Mouse (Mus musculus): ENCODE measurements around the gene Rbms2. TPM values are rescaled to one million over a fixed set of nuclear protein-coding genes. Genes with fewer than 3 reads are reported as not detected.

The Rbms2 gene
- polyA plus RNA-seq, 1 experiment from 2014 or later: 11.7 TPM

- H3K4me3 ChIP-seq (ENCODE audit: low read depth, low read length): no peak overlapping the region
These were observed 39.7 kb downstream of the Rbms2 start for GRCm38 (mm10) chr10:128140236-128140952.

GRCm38 (mm10) chr10:128135374-128135773 is 44.7 kb downstream of the Rbms2 start:
- Histone ChIP-seq H3K4me3 (ENCODE audit: low read depth, low read length) (no peak overlapping the region), H3K9ac (ENCODE audit: low read depth, low read length) (no peak overlapping the region), H3K27me3 (replicated peaks; ENCODE audit: control insufficient read depth, insufficient read depth, low read length) (no peaks in the 10 kb centered on the region), H3K27ac (ENCODE audit: low read depth, low read length) (no peak overlapping the region), H3K4me1 (replicated peaks; ENCODE audit: control insufficient read depth, insufficient read depth, low read length) (no peaks in the 10 kb centered on the region), H3K9me3 (ENCODE audit: control insufficient read depth) (no peaks in the 10 kb centered on the region), H3K4me2 (replicated peaks; ENCODE audit: low read depth) (no peak overlapping the region), H3K36me3 (ENCODE audit: control insufficient read depth, insufficient read depth) (peaks cover 48% of the 10 kb centered on the region)
- WGBS: 90% methylated on average over 6 of the region's 6 CpGs
- TF ChIP-seq CTCF (IDR thresholded peaks at IDR 0.05; ENCODE audit: low read depth): no peak
- no peak for ATAC-seq

More at GRCm38 (mm10) chr10:128140236-128140952, 39.7 kb downstream of the Rbms2 start:
- no peak overlapping the region for H3K4me2 ChIP-seq (replicated peaks; ENCODE audit: low read depth)
- no peak overlapping the region for H3K27ac ChIP-seq (ENCODE audit: low read depth, low read length)
- ATAC-seq: peak; percentile 28; the same call in 1 of the 2 replicates
- 65% methylated on average over 12 of the region's 12 CpGs for WGBS
- H3K4me1 ChIP-seq (replicated peaks; ENCODE audit: control insufficient read depth, insufficient read depth, low read length): no peaks in the 10 kb centered on the region
- H3K9ac ChIP-seq (ENCODE audit: low read depth, low read length): no peak overlapping the region
- H3K27me3 ChIP-seq (replicated peaks; ENCODE audit: control insufficient read depth, insufficient read depth, low read length): no peaks in the 10 kb centered on the region
- H3K36me3 ChIP-seq (ENCODE audit: control insufficient read depth, insufficient read depth): peaks cover 47% of the 10 kb centered on the region; the same call in 1 of the 2 replicates
- peak; percentile 86 for TF ChIP-seq CTCF (IDR thresholded peaks at IDR 0.05; ENCODE audit: low read depth)
- no peaks in the 10 kb centered on the region for H3K9me3 ChIP-seq (ENCODE audit: control insufficient read depth)

GRCm38 (mm10) chr10:128133650-128134332 is 46.3 kb downstream of the Rbms2 start:
- WGBS: 64% methylated on average over 13 of the region's 13 CpGs
- Histone ChIP-seq H3K27me3 (replicated peaks; ENCODE audit: control insufficient read depth, insufficient read depth, low read length) (no peaks in the 10 kb centered on the region), H3K4me2 (replicated peaks; ENCODE audit: low read depth) (no peak overlapping the region), H3K4me3 (ENCODE audit: low read depth, low read length) (no peak overlapping the region), H3K9ac (ENCODE audit: low read depth, low read length) (no peak overlapping the region), H3K36me3 (ENCODE audit: control insufficient read depth, insufficient read depth) (peaks cover 52% of the 10 kb centered on the region), H3K4me1 (replicated peaks; ENCODE audit: control insufficient read depth, insufficient read depth, low read length) (no peaks in the 10 kb centered on the region), H3K9me3 (ENCODE audit: control insufficient read depth) (no peaks in the 10 kb centered on the region), H3K27ac (ENCODE audit: low read depth, low read length) (no peak overlapping the region)
- no peak for ATAC-seq
- TF ChIP-seq CTCF (IDR thresholded peaks at IDR 0.05; ENCODE audit: low read depth): no peak

- no peak for ATAC-seq
- no peak overlapping the region for H3K9ac ChIP-seq (ENCODE audit: low read depth, low read length)
- H3K4me3 ChIP-seq (ENCODE audit: low read depth, low read length): no peak overlapping the region
- H3K36me3 ChIP-seq (ENCODE audit: control insufficient read depth, insufficient read depth): peaks cover 62% of the 10 kb centered on the region
- no peaks in the 10 kb centered on the region for H3K27me3 ChIP-seq (replicated peaks; ENCODE audit: control insufficient read depth, insufficient read depth, low read length)
- H3K9me3 ChIP-seq (ENCODE audit: control insufficient read depth): no peaks in the 10 kb centered on the region
- H3K27ac ChIP-seq (ENCODE audit: low read depth, low read length): no peak overlapping the region
- H3K4me1 ChIP-seq (replicated peaks; ENCODE audit: control insufficient read depth, insufficient read depth, low read length): no peaks in the 10 kb centered on the region
- TF ChIP-seq CTCF (IDR thresholded peaks at IDR 0.05; ENCODE audit: low read depth): no peak
- no peak overlapping the region for H3K4me2 ChIP-seq (replicated peaks; ENCODE audit: low read depth)
These were observed 48.3 kb downstream of the Rbms2 start for GRCm38 (mm10) chr10:128131812-128132211.

- no peak for ATAC-seq
- 58% methylated on average over 3 of the region's 3 CpGs for WGBS
- no peak overlapping the region for H3K4me3 ChIP-seq (ENCODE audit: low read depth, low read length)
- no peaks in the 10 kb centered on the region for H3K9me3 ChIP-seq (ENCODE audit: control insufficient read depth)
- TF ChIP-seq CTCF (IDR thresholded peaks at IDR 0.05; ENCODE audit: low read depth): no peak
- H3K4me2 ChIP-seq (replicated peaks; ENCODE audit: low read depth): no peak overlapping the region
- H3K36me3 ChIP-seq (ENCODE audit: control insufficient read depth, insufficient read depth): peaks cover 67% of the 10 kb centered on the region
- no peak overlapping the region for H3K27ac ChIP-seq (ENCODE audit: low read depth, low read length)
- no peaks in the 10 kb centered on the region for H3K27me3 ChIP-seq (replicated peaks; ENCODE audit: control insufficient read depth, insufficient read depth, low read length)
- H3K9ac ChIP-seq (ENCODE audit: low read depth, low read length): no peak overlapping the region; the same call in 1 of the 2 replicates
- no peaks in the 10 kb centered on the region for H3K4me1 ChIP-seq (replicated peaks; ENCODE audit: control insufficient read depth, insufficient read depth, low read length)
These were observed 48.8 kb downstream of the Rbms2 start for GRCm38 (mm10) chr10:128131297-128131696.

- H3K9ac ChIP-seq (ENCODE audit: low read depth, low read length): no peak overlapping the region
- no peak overlapping the region for H3K4me2 ChIP-seq (replicated peaks; ENCODE audit: low read depth)
- no peak; the same call in 1 of the 2 replicates for ATAC-seq
- no peaks in the 10 kb centered on the region for H3K27me3 ChIP-seq (replicated peaks; ENCODE audit: control insufficient read depth, insufficient read depth, low read length)
- no peaks in the 10 kb centered on the region for H3K4me1 ChIP-seq (replicated peaks; ENCODE audit: control insufficient read depth, insufficient read depth, low read length)
- WGBS: 73% methylated on average over 8 of the region's 8 CpGs
- no peak overlapping the region for H3K27ac ChIP-seq (ENCODE audit: low read depth, low read length)
- no peaks in the 10 kb centered on the region for H3K9me3 ChIP-seq (ENCODE audit: control insufficient read depth)
- no peak overlapping the region for H3K4me3 ChIP-seq (ENCODE audit: low read depth, low read length)
- peaks cover 76% of the 10 kb centered on the region for H3K36me3 ChIP-seq (ENCODE audit: control insufficient read depth, insufficient read depth)
- TF ChIP-seq CTCF (IDR thresholded peaks at IDR 0.05; ENCODE audit: low read depth): no peak
These were observed 52.0 kb downstream of the Rbms2 start for GRCm38 (mm10) chr10:128128143-128128542.
